In genomic region chr7:43250718-43251117, GRCm38 (mm10) we compare ENCODE assay signal across 8 mouse cellular contexts.
DNase-seq lines count a peak whose midpoint lies in the region; ATAC-seq and TF ChIP-seq lines count a peak whose summit lies in the region.
"Not testable (repeated sequence)": the region's sequence is repeated elsewhere in the genome, so short reads cannot be mapped to it uniquely, and the experiment has no call there.

No protein-coding gene starts in this region.

- intact Hi-C loops in heart, adult 2 months (cut with DNase I): loop anchor here (1.0 kb wide), 1 partner anchor 83 kb away; no protein-coding TSS in a partner anchor

- WGBS in heart, adult 2 months: 57% methylated on average over 1 of the region's 1 CpGs
- 63% methylated on average over 1 of the region's 1 CpGs for WGBS in liver, adult 2 months

- not testable (repeated sequence) for TF ChIP-seq POLR2A in heart, adult 2 months (IDR thresholded peaks at IDR 0.05; ENCODE audit: insufficient read depth, low read depth, low read length); liver, adult 2 months (IDR thresholded peaks at IDR 0.05; ENCODE audit: extremely low read depth, insufficient read depth, low read length)

- not testable (repeated sequence) for H3K36me3 ChIP-seq in E14TG2a.4 (ENCODE audit: insufficient read depth, low read length); heart, adult 2 months (ENCODE audit: control insufficient read depth, insufficient read depth, low read length); liver, adult 2 months (ENCODE audit: control insufficient read depth, insufficient read depth, low read length)

- TF ChIP-seq CTCF in E14TG2a.4 (conservative IDR thresholded peaks at IDR 0.05; ENCODE audit: low read length): peak; percentile 11; the same call in 1 of the 2 replicates
- peak; percentile 53 for TF ChIP-seq CTCF in heart, adult 2 months (IDR thresholded peaks at IDR 0.05)
- TF ChIP-seq CTCF in liver, adult 2 months (IDR thresholded peaks at IDR 0.05; ENCODE audit: low read depth, low read length): not testable (repeated sequence)

- not testable (repeated sequence) for H3K79me2 ChIP-seq in heart, adult 2 months (replicated peaks; ENCODE audit: control insufficient read depth, insufficient read depth, low read length); liver, adult 2 months (ENCODE audit: control insufficient read depth, insufficient read depth, low read length)

- H3K9ac ChIP-seq in heart, adult 2 months (ENCODE audit: low read depth, low read length); liver, adult 2 months (ENCODE audit: low read depth, low read length): not testable (repeated sequence)

- not testable (repeated sequence) for H3K27me3 ChIP-seq in E14TG2a.4 (ENCODE audit: insufficient read depth, low read length); heart, adult 2 months (ENCODE audit: control insufficient read depth, insufficient read depth, low read length); liver, adult 2 months (ENCODE audit: control insufficient read depth, insufficient read depth, low read length)

- not testable (repeated sequence) for H3K4me3 ChIP-seq in E14TG2a.4 (replicated peaks; ENCODE audit: low read length); heart, adult 2 months; liver, adult 2 months (ENCODE audit: insufficient read depth, low read depth, low read length)

- H3K27ac ChIP-seq in heart, adult 2 months; liver, adult 2 months (replicated peaks; ENCODE audit: insufficient read depth, low read depth, low read length): not testable (repeated sequence)

- ATAC-seq in common myeloid progenitor, adult 5-6 weeks (replicated peaks; ENCODE audit: low read depth, poor library complexity, severe bottlenecking): 0 out of 2 replicates have a peak, but pooled peaks have one; percentile 50
- ATAC-seq in neutrophil, adult 5-6 weeks (ENCODE audit: extremely low read depth, insufficient number of reproducible peaks, low FRiP score, poor library complexity, severe bottlenecking): peak; percentile 96

- not testable (repeated sequence) for H3K9me3 ChIP-seq in E14TG2a.4 (ENCODE audit: low read length)

- DNase-seq in 416B (ENCODE audit: low read depth) (peak; percentile 8), R1 (ENCODE audit: low read depth, low spot score) (peak; percentile 64)
- not testable (repeated sequence) for DNase-seq in heart, adult 2 months
- DNase-seq in liver, adult 2 months (ENCODE audit: extremely low read depth, low read depth, low spot score): peak; percentile 4
- DNase-seq in lung, postnatal 36 days: peak; percentile 37

- H3K4me1 ChIP-seq in E14TG2a.4 (replicated peaks; ENCODE audit: low read depth, low read length): peaks cover 31% of the 10 kb centered on the region
- H3K4me1 ChIP-seq in heart, adult 2 months (ENCODE audit: control insufficient read depth, insufficient read depth, low read length); liver, adult 2 months (ENCODE audit: control insufficient read depth, insufficient read depth, low read length): not testable (repeated sequence)

- TF ChIP-seq EP300 in heart, adult 2 months (IDR thresholded peaks at IDR 0.05; ENCODE audit: insufficient read depth, low read depth, low read length): not testable (repeated sequence)
